ENCODE assay signal across 8 mouse cellular contexts in the genomic region with DNA sequence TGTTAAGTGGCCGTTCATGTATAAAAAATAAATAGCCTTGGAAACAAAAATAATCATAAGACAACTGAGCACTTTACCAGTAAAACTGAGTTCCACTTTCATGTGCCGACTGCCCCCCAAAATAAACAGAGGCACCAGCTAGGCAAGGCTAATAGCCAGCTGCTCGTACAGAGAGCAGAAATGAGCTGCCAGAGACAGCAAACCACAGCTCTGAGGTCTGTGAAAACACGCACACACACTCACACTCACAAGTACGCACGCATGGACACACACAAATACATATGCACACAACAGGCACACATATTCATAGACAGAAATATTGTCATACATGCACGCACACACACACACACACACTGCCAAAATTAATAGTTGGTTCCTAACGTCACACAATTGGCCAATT. TPM values are rescaled to one million over a fixed set of nuclear protein-coding genes. Genes with fewer than 3 reads are reported as not detected.
DNase-seq lines count a peak whose midpoint lies in the region; ATAC-seq and TF ChIP-seq lines count a peak whose summit lies in the region.

No protein-coding gene starts in this region.

- no peak for TF ChIP-seq EP300 in stomach, postnatal 0 days (optimal IDR thresholded peaks at IDR 0.05)

- 0 out of 2 replicates have a peak, but pooled peaks have one; percentile 0 for ATAC-seq in limb, embryonic 11.5 days (ENCODE audit: insufficient number of reproducible peaks, low FRiP score, low TSS enrichment, low read depth)
- no peak for ATAC-seq in stomach, postnatal 0 days (ENCODE audit: low FRiP score, low TSS enrichment)

- H3K9me3 ChIP-seq in limb, embryonic 11.5 days (ENCODE audit: control insufficient read depth, low read length) = no peaks in the 10 kb centered on the region
- H3K9me3 ChIP-seq in stomach, postnatal 0 days (ENCODE audit: control insufficient read depth, low read length) = no peaks in the 10 kb centered on the region

- H3K4me3 ChIP-seq in gastrocnemius, adult 2 months = peak overlapping the region; percentile 64
- no peak overlapping the region for H3K4me3 ChIP-seq in limb, embryonic 11.5 days (ENCODE audit: low read depth, low read length)
- no peak overlapping the region for H3K4me3 ChIP-seq in stomach, postnatal 0 days (ENCODE audit: low read depth, low read length)

- peak overlapping the region; percentile 41; the same call in 1 of the 2 replicates for H3K4me2 ChIP-seq in limb, embryonic 11.5 days (ENCODE audit: low read depth, severe bottlenecking)
- H3K4me2 ChIP-seq in stomach, postnatal 0 days (replicated peaks; ENCODE audit: low read depth) = peak overlapping the region; percentile 32

- intact Hi-C loops in gastrocnemius, adult 2 months (cut with DNase I) = loop anchor here (5.0 kb wide), 1 partner anchor 43 kb away; no protein-coding TSS in a partner anchor

- no peak overlapping the region; the same call in 1 of the 2 replicates for H3K9ac ChIP-seq in limb, embryonic 11.5 days (ENCODE audit: low read length)
- H3K9ac ChIP-seq in stomach, postnatal 0 days (ENCODE audit: low read length) = no peak overlapping the region

- no peaks in the 10 kb centered on the region for H3K27me3 ChIP-seq in limb, embryonic 11.5 days (ENCODE audit: control insufficient read depth, insufficient read depth, low read length)
- H3K27me3 ChIP-seq in stomach, postnatal 0 days (ENCODE audit: control insufficient read depth, insufficient read depth, low read length) = no peaks in the 10 kb centered on the region

- peak overlapping the region; percentile 86 for H3K27ac ChIP-seq in gastrocnemius, adult 2 months
- H3K27ac ChIP-seq in limb, embryonic 11.5 days (replicated peaks; ENCODE audit: low read depth, low read length) = peak overlapping the region; percentile 82
- peak overlapping the region; percentile 86 for H3K27ac ChIP-seq in stomach, postnatal 0 days (replicated peaks)

- 45% methylated on average over 8 of the region's 8 CpGs for WGBS in limb, embryonic 11.5 days
- 18% methylated on average over 8 of the region's 8 CpGs for WGBS in stomach, postnatal 0 days

- H3K36me3 ChIP-seq in limb, embryonic 11.5 days (ENCODE audit: control insufficient read depth, insufficient read depth, low read length) = 0 out of 2 replicates have a peak, but pooled peaks cover 2% of the 10 kb centered on the region
- no peaks in the 10 kb centered on the region for H3K36me3 ChIP-seq in stomach, postnatal 0 days (ENCODE audit: control insufficient read depth, insufficient read depth, low read length)

- no peak for TF ChIP-seq CTCF in gastrocnemius, adult 2 months (IDR thresholded peaks at IDR 0.05)
- no peak for TF ChIP-seq CTCF in stomach, postnatal 0 days (IDR thresholded peaks at IDR 0.05; ENCODE audit: low read depth)

- no peak for DNase-seq in gastrocnemius, adult 2 months
- DNase-seq in gastrocnemius, postnatal 4 days (ENCODE audit: low spot score in 2 of 2) = no peak
- DNase-seq in spleen, postnatal 36 days (ENCODE audit: low spot score in 2 of 2) = peak; percentile 27 to 33
- DNase-seq in spleen, postnatal 10 days (ENCODE audit: low spot score in 2 of 2) = no peak
- DNase-seq in limb, embryonic 11.5 days (ENCODE audit: low spot score) = no peak
- no peak for DNase-seq in stomach, postnatal 0 days (ENCODE audit: low spot score)
- DNase-seq in ovary, postnatal 10 days (ENCODE audit: low spot score) = no peak
- DNase-seq in frontal cortex, postnatal 36 days (ENCODE audit: low spot score in 2 of 2) = no peak

- peaks cover 57% of the 10 kb centered on the region for H3K4me1 ChIP-seq in limb, embryonic 11.5 days (ENCODE audit: control insufficient read depth, insufficient read depth, low read length)
- H3K4me1 ChIP-seq in stomach, postnatal 0 days (replicated peaks; ENCODE audit: control insufficient read depth, insufficient read depth) = peaks cover 28% of the 10 kb centered on the region

RNA-seq across cellular contexts. Expression of a gene that starts 46.6 kb away (rescaled TPM):
- 10 to 100 TPM; 29.2 to 47.3 TPM for total RNA-seq in gastrocnemius, adult 2 months (2021)
- 10 to 100 TPM; 70.0 to 78.2 TPM for total RNA-seq in gastrocnemius, postnatal 4 days (2021)
- 16.5 and 17.2 TPM in 2 replicates for polyA plus RNA-seq in limb, embryonic 11.5 days (2014; fragmentation: Nextera tagmentation; extraction: Ambion mirVana)
- polyA plus RNA-seq in stomach, postnatal 0 days (2015; fragmentation: Nextera tagmentation; extraction: Ambion mirVana) = 19.2 and 20.0 TPM in 2 replicates

Comparison
In these comparisons a context has a peak if more than half of its experiments do, and no peak if none do; other contexts are left out.
1. DNase-seq: peak in spleen, postnatal 36 days (2 of 2); none in gastrocnemius, adult 2 months (single experiment), gastrocnemius, postnatal 4 days (0 of 2), spleen, postnatal 10 days (0 of 2), limb, embryonic 11.5 days (single experiment), stomach, postnatal 0 days (single experiment), ovary, postnatal 10 days (single experiment) and frontal cortex, postnatal 36 days (0 of 2).
2. Peak in every context shown above with its lines, with median percentiles within 50 percentile points of each other: H3K27ac ChIP-seq.